Mouse (Mus musculus) liver, embryonic 14.5 days (tissue): Measurements from ENCODE around the gene Gm28041.
"Not testable (repeated sequence)": the region's sequence is repeated elsewhere in the genome, so short reads cannot be mapped to it uniquely, and the experiment has no call there.

Experiments
- CTCF ChIP-seq: IDR thresholded peaks from 2 replicates; pipeline ENCODE4 v1.5.1; 2016; ENCODE audit warnings: antibody characterized with exemption, low read depth, control low read depth
- EP300 ChIP-seq: IDR thresholded peaks from 2 replicates; pipeline ENCODE4 v1.6.1; 2016; ENCODE audit warnings: antibody characterized with exemption, low read depth

- peak; percentile 21; the same call in 1 of the 2 replicates for TF ChIP-seq CTCF
- not testable (repeated sequence) for TF ChIP-seq EP300
These were observed 38.1 kb upstream of the Gm28041 start for GRCm38 (mm10) chr13:67413634-67414033.
